Mouse (Mus musculus): ENCODE results near the gene Lipt1.

DNA sequence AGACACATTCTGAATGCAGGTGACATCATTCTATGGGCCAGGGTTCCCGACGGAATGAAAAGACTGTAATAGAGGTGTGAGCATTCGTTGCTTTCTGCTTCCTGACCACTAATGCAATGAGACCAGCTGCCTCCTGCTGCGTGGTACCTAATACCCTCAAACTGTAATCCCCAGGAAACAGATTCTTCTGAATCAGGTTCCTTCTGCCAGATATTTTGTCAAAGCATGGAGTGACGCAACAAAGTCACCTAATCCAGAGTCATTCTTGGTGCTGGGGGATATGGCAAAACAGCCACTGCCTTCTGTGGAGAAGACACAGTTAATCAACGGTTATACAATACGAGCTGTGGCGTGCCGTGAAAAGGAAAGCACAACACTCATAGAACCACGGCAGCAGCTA, 2.9 kb upstream of the Lipt1 start:
- TF ChIP-seq CTCF (IDR thresholded peaks at IDR 0.05; ENCODE audit: low read depth, low read length) (no peak), POLR2AphosphoS5 (IDR thresholded peaks at IDR 0.05; ENCODE audit: insufficient replicate concordance, low read depth, low read length) (no peak), GATA2 (IDR thresholded peaks at IDR 0.05; ENCODE audit: borderline replicate concordance, low read depth, low read length) (no peak)

Data from G1E (cell line).